ENCODE assay signal across 14 mouse cellular contexts in the genomic region with DNA sequence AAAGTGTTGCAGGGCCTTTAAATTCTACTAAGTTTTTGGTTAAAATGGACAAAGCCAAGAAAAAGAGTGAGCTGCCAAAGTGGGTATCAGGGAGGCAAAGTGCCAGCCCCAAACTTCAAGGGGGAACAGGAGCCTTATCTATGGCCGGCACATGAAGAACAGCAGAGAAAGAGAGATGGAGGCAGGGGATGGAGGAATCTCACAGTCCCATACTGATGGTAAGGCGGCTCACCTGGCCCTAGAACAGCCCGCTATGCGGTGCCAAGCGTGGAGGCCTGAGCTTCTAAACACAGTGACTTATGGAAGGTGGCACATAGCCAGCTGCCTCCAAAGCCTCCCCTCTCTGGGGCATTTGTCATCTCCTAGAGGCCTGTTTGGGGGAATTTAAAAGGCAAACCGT.
DNase-seq lines count a peak whose midpoint lies in the region; ATAC-seq and TF ChIP-seq lines count a peak whose summit lies in the region.
"Had no signal": no experiment of that assay in that cellular context is flagged by ENCODE, and none has a peak within 500 bp of the region (broad histone marks: within the 10 kb centered on the region; RNA-seq: fewer than 3 reads in every experiment).

No protein-coding gene starts in this region.

- peak; percentile 43 for DNase-seq in adrenal gland, postnatal 14 days
- no peak for DNase-seq in adrenal gland, adult 18-20 months (ENCODE audit: low spot score in 2 of 2)
- peak; percentile 20 for DNase-seq in liver, embryonic 13.5 days
- no peak for DNase-seq in liver
- no peak for DNase-seq in frontal cortex, postnatal 10 days (ENCODE audit: low spot score in 2 of 2)
- DNase-seq in gastrocnemius, postnatal 14 days = no peak
- DNase-seq: gastrocnemius, postnatal 10 days; heart, postnatal 36 days; kidney, postnatal 14 days; layer of hippocampus, postnatal 36 days had no signal

- no peak overlapping the region for H3K9ac ChIP-seq in liver, embryonic 13.5 days
- H3K9ac ChIP-seq: midbrain, embryonic 12.5 days had no signal

- no peak overlapping the region for H3K4me3 ChIP-seq in liver, embryonic 13.5 days (replicated peaks)
- H3K4me3 ChIP-seq in myocyte = no peak overlapping the region
- H3K4me3 ChIP-seq: midbrain, embryonic 12.5 days had no signal

- 0 out of 2 replicates have a peak overlapping the region, but pooled peaks have one; percentile 10 for H3K4me2 ChIP-seq in liver, embryonic 13.5 days
- peak overlapping the region; percentile 91 for H3K4me2 ChIP-seq in myocyte (ENCODE audit: low read depth)
- H3K4me2 ChIP-seq: midbrain, embryonic 12.5 days had no signal

- H3K4me1 ChIP-seq in liver, embryonic 13.5 days (replicated peaks) = peaks cover 59% of the 10 kb centered on the region

- no peak for ATAC-seq in liver, embryonic 13.5 days (ENCODE audit: low read depth)
- 0 out of 2 replicates have a peak, but pooled peaks have one; percentile 6 for ATAC-seq in erythroid progenitor cell, adult 5-6 weeks (replicated peaks; ENCODE audit: low FRiP score, poor library complexity, severe bottlenecking)
- ATAC-seq: inflammation-experienced regulatory T-cells, adult 6 months had no signal

- no peaks in the 10 kb centered on the region for H3K36me3 ChIP-seq in liver, embryonic 13.5 days
- no peaks in the 10 kb centered on the region for H3K36me3 ChIP-seq in myocyte (ENCODE audit: control insufficient read depth, insufficient read depth)
- H3K36me3 ChIP-seq: midbrain, embryonic 12.5 days had no signal

- WGBS in liver, embryonic 13.5 days (ENCODE audit: insufficient replicate concordance) = 61% methylated on average over 6 of the region's 6 CpGs

- peak overlapping the region; percentile 11 for H3K27ac ChIP-seq in liver, embryonic 13.5 days

- H3ac ChIP-seq in myocyte (ENCODE audit: control insufficient read depth, insufficient read length) = no peak overlapping the region

- no peaks in the 10 kb centered on the region for H3K27me3 ChIP-seq in liver, embryonic 13.5 days
- H3K27me3 ChIP-seq in myocyte (ENCODE audit: control insufficient read depth, insufficient read depth, insufficient read length) = no peaks in the 10 kb centered on the region
- H3K27me3 ChIP-seq: midbrain, embryonic 12.5 days had no signal

- intact Hi-C loops in gastrocnemius, postnatal 14 days (cut with DNase I; ENCODE audit: low total_unique reads) = no loop called here

- TF ChIP-seq POLR2A in myocyte (IDR thresholded peaks at IDR 0.05; ENCODE audit: insufficient read length, low read depth) = no peak

- no peaks in the 10 kb centered on the region for H3K79me2 ChIP-seq in myocyte (ENCODE audit: control insufficient read depth, insufficient read depth)

- no peaks in the 10 kb centered on the region for H3K9me3 ChIP-seq in liver, embryonic 13.5 days (replicated peaks)
- H3K9me3 ChIP-seq: midbrain, embryonic 12.5 days had no signal

TF ChIP-seq in myocyte, 11 proteins besides CTCF, POLR2A, EP300 and RAD21:
- TF ChIP-seq MYOG (IDR thresholded peaks at IDR 0.05; ENCODE audit: control insufficient read depth in 1 of 3, insufficient read depth in 1 of 3, insufficient read length in 2 of 3, low read depth in 2 of 3) = no peak
- TF ChIP-seq CEBPB (IDR thresholded peaks at IDR 0.05; ENCODE audit: insufficient read depth, poor library complexity, severe bottlenecking) = no peak
- TF ChIP-seq USF1 (IDR thresholded peaks at IDR 0.05; ENCODE audit: low read depth) = no peak
- TF ChIP-seq MAX (IDR thresholded peaks at IDR 0.05; ENCODE audit: low read depth) = no peak
- no peak for TF ChIP-seq POLR2AphosphoS2 (IDR thresholded peaks at IDR 0.05; ENCODE audit: insufficient read length, low read depth)
- TF ChIP-seq E2F4 (IDR thresholded peaks at IDR 0.05; ENCODE audit: insufficient read depth) = no peak
- TF ChIP-seq MYOD1 (IDR thresholded peaks at IDR 0.05; ENCODE audit: control insufficient read depth in 1 of 3, insufficient read length in 2 of 3, low read depth in 2 of 3) = no peak
- no peak for TF ChIP-seq REST (IDR thresholded peaks at IDR 0.05; ENCODE audit: insufficient read depth, insufficient read length)
- no peak for TF ChIP-seq TCF12 (IDR thresholded peaks at IDR 0.05; ENCODE audit: insufficient read depth, poor library complexity, severe bottlenecking)
- no peak for TF ChIP-seq TCF3 (IDR thresholded peaks at IDR 0.05; ENCODE audit: insufficient read length, low read depth)
- TF ChIP-seq SRF (IDR thresholded peaks at IDR 0.05; ENCODE audit: control insufficient read depth, insufficient read length, low read depth) = no peak

Comparison
In these comparisons a context has a peak if more than half of its experiments do, and no peak if none do; other contexts are left out.
1. DNase-seq: peak in adrenal gland, postnatal 14 days (single experiment) and liver, embryonic 13.5 days (single experiment); none in adrenal gland, adult 18-20 months (0 of 2), liver (single experiment), frontal cortex, postnatal 10 days (0 of 2) and gastrocnemius, postnatal 14 days (single experiment).